In the genomic region with DNA sequence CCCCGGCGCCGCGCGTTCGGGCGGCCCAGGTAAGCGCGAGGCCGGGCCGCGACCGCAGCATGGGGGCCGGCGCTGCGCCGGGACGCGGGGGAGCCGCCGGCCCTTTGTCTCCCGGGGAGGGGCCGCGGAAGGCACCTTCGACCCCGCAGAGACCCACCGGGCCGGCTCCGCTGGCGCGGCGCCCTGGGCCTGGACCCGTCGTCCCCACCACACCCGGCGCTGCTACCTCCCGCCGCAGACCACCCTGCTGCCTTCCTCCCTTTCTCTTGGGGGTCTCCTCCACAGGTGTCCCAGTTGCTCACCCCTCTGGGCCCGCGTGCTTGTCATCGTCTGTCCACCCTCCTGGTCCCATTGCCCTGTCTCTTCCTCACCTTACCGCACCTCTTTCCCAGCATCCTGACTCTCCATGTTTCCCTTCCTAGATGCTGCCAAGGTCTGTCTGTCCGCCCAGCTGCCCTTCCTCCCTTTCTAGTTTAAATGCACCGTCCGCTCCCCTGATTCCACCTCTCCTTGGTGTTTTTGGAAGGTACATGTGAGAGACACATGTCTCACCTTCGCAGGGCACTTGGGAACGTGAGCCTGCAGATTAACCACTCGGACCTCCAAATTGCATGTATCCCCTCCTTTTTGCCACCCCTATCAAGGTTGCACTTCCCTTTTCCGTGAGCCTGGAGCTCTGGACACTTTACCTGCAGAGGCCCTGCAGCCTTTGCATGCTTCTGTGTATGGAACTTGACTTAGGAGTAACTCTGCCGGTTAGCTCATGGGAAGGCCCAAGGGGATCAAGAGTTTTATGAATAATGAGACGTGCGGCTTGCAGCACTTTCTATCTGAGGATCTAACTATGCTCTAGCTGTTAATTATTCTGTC, we compare ENCODE assay signal across 9 mouse cellular contexts. TPM values are rescaled to one million over a fixed set of nuclear protein-coding genes. Genes with fewer than 3 reads are reported as not detected.
A peak's percentile ranks its signal among the peaks of the same experiment; 100 is the strongest.
DNase-seq lines count a peak whose midpoint lies in the region; ATAC-seq and TF ChIP-seq lines count a peak whose summit lies in the region.
"Had no signal": no experiment of that assay in that cellular context is flagged by ENCODE, and none has a peak within 500 bp of the region (broad histone marks: within the 10 kb centered on the region; RNA-seq: fewer than 3 reads in every experiment).

No protein-coding gene starts in this region.

- H3K27me3 ChIP-seq in thymus, adult 2 months (ENCODE audit: control insufficient read depth, insufficient read depth, low read length): no peaks in the 10 kb centered on the region
- H3K27me3 ChIP-seq in hindbrain, embryonic 12.5 days: no peaks in the 10 kb centered on the region

- TF ChIP-seq POLR2A in thymus, adult 2 months (IDR thresholded peaks at IDR 0.05; ENCODE audit: control insufficient read depth, extremely low read depth, insufficient read depth, low read length, poor library complexity): no peak

- no peak for DNase-seq in frontal cortex, postnatal 36 days (ENCODE audit: low spot score in 2 of 2)
- peak; percentile 22 for DNase-seq in thymus, adult 2 months
- DNase-seq in thymus, postnatal 0 days (ENCODE audit: low spot score): no peak
- peak; percentile 26 for DNase-seq in lung, postnatal 10 days
- DNase-seq in right cerebral cortex, postnatal 14 days: no peak
- no peak for DNase-seq in adrenal gland, postnatal 14 days

- H3K4me2 ChIP-seq in hindbrain, embryonic 12.5 days (replicated peaks): peak overlapping the region; percentile 91

- peaks cover 10% of the 10 kb centered on the region for H3K4me1 ChIP-seq in thymus, adult 2 months (replicated peaks; ENCODE audit: control insufficient read depth, insufficient read depth, low read length)
- peaks cover 20% of the 10 kb centered on the region for H3K4me1 ChIP-seq in hindbrain, embryonic 12.5 days

- no peaks in the 10 kb centered on the region for H3K9me3 ChIP-seq in hindbrain, embryonic 12.5 days (replicated peaks)

- H3K27ac ChIP-seq in thymus, adult 2 months (ENCODE audit: control insufficient read depth, insufficient read depth, low read length): no peak overlapping the region
- peak overlapping the region; percentile 73; the same call in 1 of the 2 replicates for H3K27ac ChIP-seq in hindbrain, embryonic 12.5 days

- no peak for TF ChIP-seq CTCF in thymus, adult 2 months (IDR thresholded peaks at IDR 0.05; ENCODE audit: borderline replicate concordance, control insufficient read depth, extremely low read depth, insufficient read depth, low read length, poor library complexity)

- peak overlapping the region; percentile 95 for H3K9ac ChIP-seq in hindbrain, embryonic 12.5 days

- ATAC-seq in frontal cortex, adult (ENCODE audit: low TSS enrichment): peak; percentile 12; the same call in 1 of the 2 replicates
- no peak for ATAC-seq in hindbrain, embryonic 12.5 days (ENCODE audit: low FRiP score)

- 10% methylated on average over 52 of the region's 52 CpGs for WGBS in thymus, adult 2 months
- 3% methylated on average over 52 of the region's 52 CpGs for WGBS in hindbrain, embryonic 12.5 days

- peak overlapping the region; percentile 47 for H3K4me3 ChIP-seq in thymus, adult 2 months (ENCODE audit: control insufficient read depth, insufficient read depth, low read length)
- H3K4me3 ChIP-seq in hindbrain, embryonic 12.5 days: peak overlapping the region; percentile 90

- no peaks in the 10 kb centered on the region for H3K36me3 ChIP-seq in thymus, adult 2 months (ENCODE audit: control insufficient read depth, insufficient read depth, low read length)
- H3K36me3 ChIP-seq in hindbrain, embryonic 12.5 days: no peaks in the 10 kb centered on the region

RNA-seq across cellular contexts. Expression of a gene that starts 0.6 kb away (rescaled TPM):
- polyA plus RNA-seq in thymus, adult 2 months (2012; rRNA removed): 13.2 and 17.9 TPM in 2 replicates
- 25.6 and 28.3 TPM in 2 replicates for polyA plus RNA-seq in thymus, postnatal 0 days (2015; fragmentation: Nextera tagmentation; extraction: Ambion mirVana)
- polyA plus RNA-seq in hindbrain, embryonic 12.5 days (2016; fragmentation: Nextera tagmentation; extraction: Ambion mirVana): 79.0 and 87.1 TPM in 2 replicates
- total RNA-seq in adrenal gland, postnatal 14 days (2021): 31.8 and 34.5 TPM in 2 replicates

RNA-seq across cellular contexts. Expression of a gene that starts 33.6 kb away (rescaled TPM):
- polyA plus RNA-seq in thymus, adult 2 months (2012; rRNA removed): 29.0 and 30.3 TPM in 2 replicates
- 62.8 and 66.6 TPM in 2 replicates for polyA plus RNA-seq in thymus, postnatal 0 days (2015; fragmentation: Nextera tagmentation; extraction: Ambion mirVana)
- polyA plus RNA-seq in hindbrain, embryonic 12.5 days (2016; fragmentation: Nextera tagmentation; extraction: Ambion mirVana): 46.7 and 46.8 TPM in 2 replicates
- 32.5 and 35.6 TPM in 2 replicates for total RNA-seq in adrenal gland, postnatal 14 days (2021)

RNA-seq across cellular contexts. Expression of a gene that starts 33.6 kb away (rescaled TPM):
- polyA plus RNA-seq in thymus, adult 2 months (2012; rRNA removed): 21.6 and 22.9 TPM in 2 replicates
- 13.4 and 15.3 TPM in 2 replicates for polyA plus RNA-seq in thymus, postnatal 0 days (2015; fragmentation: Nextera tagmentation; extraction: Ambion mirVana)
- 12.1 and 13.8 TPM in 2 replicates for polyA plus RNA-seq in hindbrain, embryonic 12.5 days (2016; fragmentation: Nextera tagmentation; extraction: Ambion mirVana)
- total RNA-seq in adrenal gland, postnatal 14 days (2021): 16.1 and 17.9 TPM in 2 replicates

RNA-seq across cellular contexts. Expression of a gene that starts 41.4 kb away (rescaled TPM):
- not detected in 2 replicates for polyA plus RNA-seq in thymus, adult 2 months (2012; rRNA removed)
- polyA plus RNA-seq in thymus, postnatal 0 days (2015; fragmentation: Nextera tagmentation; extraction: Ambion mirVana): 0.31 TPM in 1 of 2 replicates, not detected in the other
- 0.37 and 0.40 TPM in 2 replicates for polyA plus RNA-seq in hindbrain, embryonic 12.5 days (2016; fragmentation: Nextera tagmentation; extraction: Ambion mirVana)
- total RNA-seq in adrenal gland, postnatal 14 days (2021): not detected in 2 replicates
- polyA plus RNA-seq: gonadal fat pad, adult 2 months had no signal

Comparison
In these comparisons a context has a peak if more than half of its experiments do, and no peak if none do; other contexts are left out.
1. DNase-seq: peak in thymus, adult 2 months (single experiment) and lung, postnatal 10 days (single experiment); none in frontal cortex, postnatal 36 days (0 of 2), thymus, postnatal 0 days (single experiment), right cerebral cortex, postnatal 14 days (single experiment) and adrenal gland, postnatal 14 days (single experiment).